Mouse (Mus musculus): ENCODE measurements around the gene Alox12b.
A peak's percentile ranks its signal among the peaks of the same experiment; 100 is the strongest.

Alox12b gene

GRCm38 (mm10) chr11:69123056-69123692 is 33.6 kb upstream of the Alox12b start:
- DNase-seq (ENCODE audit: low spot score) = peak; percentile 88

- peak; percentile 90 for DNase-seq (ENCODE audit: low spot score)
Observed at GRCm38 (mm10) chr11:69123693-69124497, 32.9 kb upstream of the Alox12b start.

- DNase-seq (ENCODE audit: low spot score) = peak; percentile 64
Observed at GRCm38 (mm10) chr11:69124498-69124847, 32.3 kb upstream of the Alox12b start.

GRCm38 (mm10) chr11:69125041-69125851 is 31.5 kb upstream of the Alox12b start:
- DNase-seq (ENCODE audit: low spot score) = peak; percentile 80

- no peak for DNase-seq (ENCODE audit: low spot score)
Observed at GRCm38 (mm10) chr11:69125852-69125918, 31.1 kb upstream of the Alox12b start, which contains the start of gene Aloxe3. Aloxe3 (plus strand) TSS chr11:69125896.

GRCm38 (mm10) chr11:69125919-69126705 is 30.7 kb upstream of the Alox12b start:
- DNase-seq (ENCODE audit: low spot score) = no peak

GRCm38 (mm10) chr11:69126706-69127095 is 30.1 kb upstream of the Alox12b start:
- no peak for DNase-seq (ENCODE audit: low spot score)

GRCm38 (mm10) chr11:69128426-69129122 is 28.2 kb upstream of the Alox12b start:
- DNase-seq (ENCODE audit: low spot score) = no peak

- DNase-seq (ENCODE audit: low spot score) = no peak
Observed at GRCm38 (mm10) chr11:69133566-69133922, 23.2 kb upstream of the Alox12b start.

- DNase-seq (ENCODE audit: low spot score) = peak; percentile 47
Observed at GRCm38 (mm10) chr11:69133923-69134621, 22.7 kb upstream of the Alox12b start.

GRCm38 (mm10) chr11:69134622-69134968 is 22.2 kb upstream of the Alox12b start:
- DNase-seq (ENCODE audit: low spot score) = no peak

- no peak for DNase-seq (ENCODE audit: low spot score)
Observed at GRCm38 (mm10) chr11:69135361-69135760, 21.4 kb upstream of the Alox12b start.

GRCm38 (mm10) chr11:69147546-69147945 is 9.2 kb upstream of the Alox12b start:
- no peak for DNase-seq (ENCODE audit: low spot score)

- no peak for DNase-seq (ENCODE audit: low spot score)
Observed at GRCm38 (mm10) chr11:69148451-69148960, 8.3 kb upstream of the Alox12b start.

GRCm38 (mm10) chr11:69149728-69150127 is 7.1 kb upstream of the Alox12b start:
- DNase-seq (ENCODE audit: low spot score) = no peak

- peak; percentile 80 for DNase-seq (ENCODE audit: low spot score)
Observed at GRCm38 (mm10) chr11:69150444-69150843, 6.3 kb upstream of the Alox12b start.

- DNase-seq (ENCODE audit: low spot score) = no peak
Observed at GRCm38 (mm10) chr11:69151004-69151403, 5.8 kb upstream of the Alox12b start.

GRCm38 (mm10) chr11:69153831-69154230 is 3.0 kb upstream of the Alox12b start:
- no peak for DNase-seq (ENCODE audit: low spot score)

GRCm38 (mm10) chr11:69155351-69155750 is 1.4 kb upstream of the Alox12b start:
- no peak for DNase-seq (ENCODE audit: low spot score)

- DNase-seq (ENCODE audit: low spot score) = no peak
Observed at GRCm38 (mm10) chr11:69169313-69169712, 12.5 kb downstream of the Alox12b start.

GRCm38 (mm10) chr11:69171626-69172025 is 14.8 kb downstream of the Alox12b start:
- peak; percentile 76 for DNase-seq (ENCODE audit: low spot score)

Data from urinary bladder, postnatal 14 days (tissue).